Mouse (Mus musculus): ENCODE results near the gene Nek4. TPM values are rescaled to one million over a fixed set of nuclear protein-coding genes. Genes with fewer than 3 reads are reported as not detected.
A peak's percentile ranks its signal among the peaks of the same experiment; 100 is the strongest.

The Nek4 gene
- polyA plus RNA-seq, 1 experiment from 2014 or later, result 17.2 TPM

DNA sequence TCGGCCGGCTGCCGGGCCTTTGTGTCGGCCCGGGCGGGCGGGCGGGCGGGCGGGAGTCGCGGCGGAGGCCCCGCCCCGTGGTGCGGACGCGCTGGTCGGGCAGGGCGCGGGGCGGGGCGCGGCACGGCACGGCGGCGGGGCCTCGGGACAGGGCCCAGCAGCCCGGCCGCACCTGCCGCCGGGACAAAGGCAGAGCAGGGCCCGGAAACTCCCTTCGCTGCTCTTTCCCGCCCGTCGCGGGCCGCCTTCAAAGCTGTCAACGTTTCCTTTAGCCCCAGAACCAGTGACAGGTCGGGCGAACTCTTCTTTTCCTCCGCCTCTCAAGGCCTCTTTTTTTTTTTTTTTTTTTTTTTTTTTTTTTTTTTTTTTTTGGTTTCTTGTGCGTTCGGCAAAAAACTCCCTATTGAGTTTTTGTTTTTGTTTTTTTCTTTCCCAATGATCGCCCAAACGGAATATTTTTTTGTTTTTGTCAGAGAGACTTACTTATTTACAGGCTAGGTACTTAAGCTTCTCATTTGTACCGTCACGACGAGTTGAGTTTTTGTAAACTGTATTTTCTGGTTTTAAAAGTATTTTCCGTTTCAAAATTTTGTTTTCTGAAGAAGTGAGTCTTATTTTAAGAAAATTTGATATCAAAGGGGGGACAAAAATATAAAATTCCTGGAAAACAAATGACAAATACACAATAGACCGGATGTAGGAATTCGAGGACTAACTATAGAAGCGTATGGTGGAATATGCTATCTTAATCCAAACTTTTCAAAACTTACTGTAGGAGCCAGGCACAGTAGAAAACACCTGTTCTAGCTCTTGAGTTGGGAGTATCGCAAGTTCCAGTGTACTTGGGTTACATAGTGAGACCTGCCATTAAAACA lies 68.4 kb downstream of the Nek4 start:
- H3K4me1 ChIP-seq, result peaks cover 26% of the 10 kb centered on the region
- peak; percentile 94 for ATAC-seq (replicated peaks)
- no peaks in the 10 kb centered on the region for H3K9me3 ChIP-seq
- H3K9ac ChIP-seq, result peak overlapping the region; percentile 95
- peak overlapping the region; percentile 90 for H3K4me2 ChIP-seq
- no peaks in the 10 kb centered on the region for H3K27me3 ChIP-seq (replicated peaks)
- peak overlapping the region; percentile 76 for H3K4me3 ChIP-seq
- peak overlapping the region; percentile 100 for H3K27ac ChIP-seq
- H3K36me3 ChIP-seq (replicated peaks), result peaks cover 23% of the 10 kb centered on the region
- WGBS, result 4% methylated on average over 48 of the region's 56 CpGs

DNA sequence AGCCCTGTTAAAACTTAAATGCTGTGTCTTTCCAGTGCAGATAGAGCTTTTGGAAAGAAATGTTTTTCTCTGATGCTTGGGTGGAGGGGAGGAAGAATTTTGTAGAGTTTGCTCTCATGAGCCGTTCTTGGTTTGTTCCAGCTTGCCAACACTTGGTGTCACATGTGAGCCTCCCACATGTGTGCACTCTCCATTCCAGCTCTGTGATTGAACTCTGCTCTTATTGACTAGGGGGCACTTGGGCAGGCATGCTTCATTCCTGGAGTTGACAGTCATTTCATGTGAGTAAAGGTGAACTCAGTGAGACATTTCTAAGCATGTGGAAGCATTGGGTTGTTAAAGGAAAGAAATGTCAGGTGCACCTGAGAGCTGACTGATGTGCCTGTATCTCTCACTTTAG lies 71.4 kb downstream of the Nek4 start:
- peaks cover 26% of the 10 kb centered on the region for H3K36me3 ChIP-seq (replicated peaks)
- H3K27me3 ChIP-seq (replicated peaks), result no peaks in the 10 kb centered on the region
- H3K27ac ChIP-seq, result no peak overlapping the region
- 36% methylated on average over 1 of the region's 1 CpGs for WGBS
- no peak overlapping the region for H3K4me2 ChIP-seq
- H3K9me3 ChIP-seq, result no peaks in the 10 kb centered on the region
- no peak overlapping the region for H3K9ac ChIP-seq
- no peak overlapping the region for H3K4me3 ChIP-seq
- ATAC-seq (replicated peaks), result no peak
- H3K4me1 ChIP-seq, result peaks cover 25% of the 10 kb centered on the region

DNA sequence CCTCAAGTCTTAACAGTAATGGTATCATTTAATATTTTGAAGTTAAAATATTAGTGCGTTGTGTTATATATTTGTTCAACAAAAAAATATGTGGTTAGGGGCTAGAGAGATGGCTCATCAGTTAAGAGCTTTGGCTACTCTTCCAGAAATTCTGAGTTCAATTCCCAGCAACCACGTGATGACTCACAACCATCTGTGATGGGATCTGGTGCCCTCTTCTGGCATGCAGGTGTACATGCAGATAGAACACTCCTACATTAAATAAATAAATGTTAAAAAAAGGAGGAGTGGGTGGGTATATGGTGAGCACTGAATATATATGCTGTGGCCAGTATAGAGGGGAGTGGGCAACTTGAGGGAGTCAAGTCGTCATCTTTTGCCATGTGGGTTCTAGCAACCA lies 74.6 kb downstream of the Nek4 start:
- ATAC-seq (replicated peaks), result no peak
- no peaks in the 10 kb centered on the region for H3K27me3 ChIP-seq (replicated peaks)
- H3K4me2 ChIP-seq, result no peak overlapping the region
- peaks cover 6% of the 10 kb centered on the region for H3K4me1 ChIP-seq
- H3K4me3 ChIP-seq, result no peak overlapping the region
- H3K36me3 ChIP-seq (replicated peaks), result peaks cover 47% of the 10 kb centered on the region
- no peaks in the 10 kb centered on the region for H3K9me3 ChIP-seq
- 79% methylated on average over 3 of the region's 3 CpGs for WGBS
- no peak overlapping the region for H3K27ac ChIP-seq
- H3K9ac ChIP-seq, result no peak overlapping the region

Other genes with a start within 250 kb of the Nek4 start
- 19.4 and 21.9 TPM in 2 replicates for gene Sfmbt1, start 236.5 kb upstream of the Nek4 start, polyA plus RNA-seq (2015; fragmentation: Nextera tagmentation; extraction: Ambion mirVana)
- 21.4 and 22.7 TPM in 2 replicates for gene Tmem110, start 125.8 kb upstream of the Nek4 start, polyA plus RNA-seq (2015; fragmentation: Nextera tagmentation; extraction: Ambion mirVana)
- 0.50 and 0.76 TPM in 2 replicates for gene Mustn1, start 72.2 kb upstream of the Nek4 start, polyA plus RNA-seq (2015; fragmentation: Nextera tagmentation; extraction: Ambion mirVana)
- 0.09 TPM in 1 of 2 replicates, not detected in the other for gene Itih4, start 64.9 kb upstream of the Nek4 start, polyA plus RNA-seq (2015; fragmentation: Nextera tagmentation; extraction: Ambion mirVana)
- gene Itih3, start 27.6 kb upstream of the Nek4 start, polyA plus RNA-seq (2015; fragmentation: Nextera tagmentation; extraction: Ambion mirVana), result 1.1 and 1.3 TPM in 2 replicates
- gene Itih1, start 8.1 kb upstream of the Nek4 start, polyA plus RNA-seq (2015; fragmentation: Nextera tagmentation; extraction: Ambion mirVana), result 0.05 TPM in 1 of 2 replicates, not detected in the other
- gene Glt8d1, start 50.0 kb downstream of the Nek4 start, polyA plus RNA-seq (2015; fragmentation: Nextera tagmentation; extraction: Ambion mirVana), result 53.0 and 63.3 TPM in 2 replicates
- 273 and 290 TPM in 2 replicates for gene Spcs1, start 50.3 kb downstream of the Nek4 start, polyA plus RNA-seq (2015; fragmentation: Nextera tagmentation; extraction: Ambion mirVana)
- 134 and 142 TPM in 2 replicates for gene Pbrm1, start 67.8 kb downstream of the Nek4 start, polyA plus RNA-seq (2015; fragmentation: Nextera tagmentation; extraction: Ambion mirVana)
- 47.8 and 55.1 TPM in 2 replicates for gene Gnl3, start 67.8 kb downstream of the Nek4 start, polyA plus RNA-seq (2015; fragmentation: Nextera tagmentation; extraction: Ambion mirVana)
- gene Smim4, start 177.6 kb downstream of the Nek4 start, polyA plus RNA-seq (2015; fragmentation: Nextera tagmentation; extraction: Ambion mirVana), result 51.1 and 51.3 TPM in 2 replicates
- 247 and 295 TPM in 2 replicates for gene Nt5dc2, start 179.7 kb downstream of the Nek4 start, polyA plus RNA-seq (2015; fragmentation: Nextera tagmentation; extraction: Ambion mirVana)
- gene Stab1, start 217.3 kb downstream of the Nek4 start, polyA plus RNA-seq (2015; fragmentation: Nextera tagmentation; extraction: Ambion mirVana), result 22.8 TPM in 2 replicates

Data from midbrain, embryonic 15.5 days (tissue).